Mouse (Mus musculus): Measurements from ENCODE around the gene Popdc2. TPM values are rescaled to one million over a fixed set of nuclear protein-coding genes. Genes with fewer than 3 reads are reported as not detected.

The Popdc2 gene
- total and polyA plus RNA-seq, 2 experiments, result 0.18 TPM

DNA sequence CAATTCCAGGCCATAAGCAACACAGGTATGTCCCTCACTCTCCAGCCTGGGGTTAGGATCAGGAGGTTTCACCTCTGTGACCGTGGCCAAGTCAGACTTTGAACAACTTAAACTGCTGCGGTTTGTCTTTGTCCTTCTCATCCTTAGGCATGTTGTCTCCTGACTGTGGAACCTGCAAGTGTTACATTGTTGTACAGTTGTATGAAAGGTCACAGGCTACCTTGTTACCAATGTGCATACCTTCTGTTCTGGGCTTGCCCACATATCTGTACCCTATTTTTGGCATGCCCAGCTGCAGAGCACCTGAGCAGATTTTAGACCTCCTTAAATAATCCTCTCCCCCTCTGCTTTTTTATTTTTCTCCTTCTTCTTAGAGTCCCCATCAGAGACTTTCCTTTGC lies 2.8 kb upstream of the Popdc2 start:
- no peak for TF ChIP-seq POLR2A (IDR thresholded peaks at IDR 0.05; ENCODE audit: extremely low read depth, insufficient read depth, low read length)
- TF ChIP-seq CTCF (IDR thresholded peaks at IDR 0.05; ENCODE audit: low read depth, low read length), result no peak
- Histone ChIP-seq H3K27me3 (ENCODE audit: control insufficient read depth, insufficient read depth, low read length) (no peaks in the 10 kb centered on the region), H3K9ac (ENCODE audit: low read depth, low read length) (no peak overlapping the region), H3K4me1 (ENCODE audit: control insufficient read depth, insufficient read depth, low read length) (no peaks in the 10 kb centered on the region), H3K36me3 (ENCODE audit: control insufficient read depth, insufficient read depth, low read length) (0 out of 2 replicates have a peak, but pooled peaks cover 2% of the 10 kb centered on the region), H3K27ac (replicated peaks; ENCODE audit: insufficient read depth, low read depth, low read length) (no peak overlapping the region), H3K4me3 (ENCODE audit: insufficient read depth, low read depth, low read length) (no peak overlapping the region), H3K79me2 (ENCODE audit: control insufficient read depth, insufficient read depth, low read length) (no peaks in the 10 kb centered on the region)
- DNase-seq (ENCODE audit: extremely low read depth, low read depth, low spot score), result no peak
- WGBS, result 90% methylated on average over 2 of the region's 2 CpGs

DNA sequence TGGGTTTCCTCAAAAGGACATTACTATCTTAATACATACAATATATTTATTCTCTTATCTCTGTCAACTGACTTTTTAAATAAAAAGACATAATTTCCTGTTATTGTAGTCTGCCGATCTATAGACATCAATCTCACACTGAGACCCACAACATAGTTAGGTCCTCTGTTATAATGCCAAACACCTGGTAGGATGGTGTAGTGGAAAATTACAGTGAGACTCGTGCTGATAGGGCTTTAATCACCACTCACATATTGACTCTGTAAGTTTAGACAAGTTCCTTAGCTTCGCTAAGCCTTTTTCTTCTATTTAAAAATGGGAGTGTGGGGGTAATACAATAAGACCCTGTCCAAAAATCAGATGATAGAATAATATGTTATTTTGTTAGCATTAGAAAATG lies 2.2 kb upstream of the Popdc2 start:
- H3K4me3 ChIP-seq (ENCODE audit: insufficient read depth, low read depth, low read length), result no peak overlapping the region
- H3K27me3 ChIP-seq (ENCODE audit: control insufficient read depth, insufficient read depth, low read length), result no peaks in the 10 kb centered on the region
- H3K79me2 ChIP-seq (ENCODE audit: control insufficient read depth, insufficient read depth, low read length), result no peaks in the 10 kb centered on the region
- TF ChIP-seq POLR2A (IDR thresholded peaks at IDR 0.05; ENCODE audit: extremely low read depth, insufficient read depth, low read length) (no peak), CTCF (IDR thresholded peaks at IDR 0.05; ENCODE audit: low read depth, low read length) (no peak)
- no peaks in the 10 kb centered on the region for H3K4me1 ChIP-seq (ENCODE audit: control insufficient read depth, insufficient read depth, low read length)
- no peak for DNase-seq (ENCODE audit: extremely low read depth, low read depth, low spot score)
- H3K36me3 ChIP-seq (ENCODE audit: control insufficient read depth, insufficient read depth, low read length), result 0 out of 2 replicates have a peak, but pooled peaks cover 2% of the 10 kb centered on the region
- WGBS, result 75% methylated on average over 3 of the region's 3 CpGs
- H3K27ac ChIP-seq (replicated peaks; ENCODE audit: insufficient read depth, low read depth, low read length), result no peak overlapping the region
- no peak overlapping the region for H3K9ac ChIP-seq (ENCODE audit: low read depth, low read length)

DNA sequence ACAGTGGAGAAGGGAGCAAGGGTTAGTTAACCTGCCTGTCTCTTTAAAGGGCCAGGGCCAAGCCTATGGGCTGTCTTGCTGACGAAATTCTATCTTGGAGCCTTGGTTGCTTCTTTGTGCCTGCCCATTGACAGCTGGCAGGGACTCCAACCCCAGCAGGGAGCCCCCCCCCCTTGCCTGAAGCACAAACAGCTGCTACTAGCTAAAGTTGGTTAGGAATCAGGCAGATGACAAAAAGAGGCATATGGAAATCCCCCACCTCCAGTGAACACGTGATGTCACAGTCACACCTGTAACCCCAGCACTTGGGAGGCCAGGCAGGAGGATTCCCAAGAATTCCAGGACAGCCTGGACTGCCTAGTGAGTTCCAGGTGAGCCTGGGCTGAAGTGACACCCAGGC lies 1.7 kb upstream of the Popdc2 start:
- Histone ChIP-seq H3K9ac (ENCODE audit: low read depth, low read length) (no peak overlapping the region), H3K36me3 (ENCODE audit: control insufficient read depth, insufficient read depth, low read length) (0 out of 2 replicates have a peak, but pooled peaks cover 2% of the 10 kb centered on the region), H3K27me3 (ENCODE audit: control insufficient read depth, insufficient read depth, low read length) (no peaks in the 10 kb centered on the region), H3K27ac (replicated peaks; ENCODE audit: insufficient read depth, low read depth, low read length) (no peak overlapping the region), H3K4me1 (ENCODE audit: control insufficient read depth, insufficient read depth, low read length) (no peaks in the 10 kb centered on the region), H3K4me3 (ENCODE audit: insufficient read depth, low read depth, low read length) (no peak overlapping the region), H3K79me2 (ENCODE audit: control insufficient read depth, insufficient read depth, low read length) (no peaks in the 10 kb centered on the region)
- WGBS, result 62% methylated on average over 2 of the region's 2 CpGs
- no peak for DNase-seq (ENCODE audit: extremely low read depth, low read depth, low spot score)
- TF ChIP-seq CTCF (IDR thresholded peaks at IDR 0.05; ENCODE audit: low read depth, low read length), result no peak
- TF ChIP-seq POLR2A (IDR thresholded peaks at IDR 0.05; ENCODE audit: extremely low read depth, insufficient read depth, low read length), result no peak

DNA sequence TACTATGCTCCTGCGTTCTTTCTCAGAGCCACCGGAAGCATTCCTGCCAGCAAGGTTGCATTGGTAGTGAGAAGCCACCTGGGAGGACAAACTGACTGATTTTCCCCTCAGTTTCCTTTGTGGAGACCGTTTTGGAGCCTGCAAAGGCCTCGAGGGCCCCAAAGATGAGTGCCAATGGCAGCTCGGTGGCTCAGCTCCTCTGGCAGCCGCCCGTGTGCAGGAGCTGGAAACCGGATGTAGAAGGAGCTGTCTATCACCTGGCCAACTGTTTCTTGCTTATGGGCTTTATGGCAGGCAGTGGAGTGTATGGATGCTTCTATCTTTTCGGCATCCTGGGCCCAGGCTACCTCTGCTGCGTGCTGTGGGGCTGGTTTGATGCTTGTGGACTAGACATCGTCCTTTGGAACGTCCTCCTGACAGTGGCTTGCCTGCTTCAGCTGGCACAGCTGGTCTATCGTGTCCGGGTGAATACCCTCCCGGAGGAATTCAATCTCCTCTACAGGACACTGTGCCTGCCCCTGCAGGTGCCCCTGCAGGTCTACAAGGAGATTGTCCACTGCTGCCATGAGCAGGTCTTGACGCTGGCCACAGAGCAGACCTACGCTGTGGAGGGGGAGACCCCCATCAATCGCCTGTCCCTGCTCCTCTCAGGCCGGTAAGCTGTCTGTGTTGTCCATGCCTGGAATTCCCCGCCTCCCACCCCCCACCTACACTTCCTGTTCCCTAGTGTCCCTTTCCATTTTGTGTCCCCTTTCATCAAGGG lies 665 bp downstream of the Popdc2 start:
- H3K27me3 ChIP-seq (ENCODE audit: control insufficient read depth, insufficient read depth, low read length), result no peaks in the 10 kb centered on the region
- no peaks in the 10 kb centered on the region for H3K4me1 ChIP-seq (ENCODE audit: control insufficient read depth, insufficient read depth, low read length)
- TF ChIP-seq POLR2A (IDR thresholded peaks at IDR 0.05; ENCODE audit: extremely low read depth, insufficient read depth, low read length), result no peak
- no peak for TF ChIP-seq CTCF (IDR thresholded peaks at IDR 0.05; ENCODE audit: low read depth, low read length)
- 74% methylated on average over 20 of the region's 20 CpGs for WGBS
- H3K27ac ChIP-seq (replicated peaks; ENCODE audit: insufficient read depth, low read depth, low read length), result no peak overlapping the region
- no peak overlapping the region for H3K9ac ChIP-seq (ENCODE audit: low read depth, low read length)
- DNase-seq (ENCODE audit: extremely low read depth, low read depth, low spot score), result no peak
- H3K4me3 ChIP-seq (ENCODE audit: insufficient read depth, low read depth, low read length), result no peak overlapping the region
- no peaks in the 10 kb centered on the region for H3K36me3 ChIP-seq (ENCODE audit: control insufficient read depth, insufficient read depth, low read length)
- no peaks in the 10 kb centered on the region for H3K79me2 ChIP-seq (ENCODE audit: control insufficient read depth, insufficient read depth, low read length)

DNA sequence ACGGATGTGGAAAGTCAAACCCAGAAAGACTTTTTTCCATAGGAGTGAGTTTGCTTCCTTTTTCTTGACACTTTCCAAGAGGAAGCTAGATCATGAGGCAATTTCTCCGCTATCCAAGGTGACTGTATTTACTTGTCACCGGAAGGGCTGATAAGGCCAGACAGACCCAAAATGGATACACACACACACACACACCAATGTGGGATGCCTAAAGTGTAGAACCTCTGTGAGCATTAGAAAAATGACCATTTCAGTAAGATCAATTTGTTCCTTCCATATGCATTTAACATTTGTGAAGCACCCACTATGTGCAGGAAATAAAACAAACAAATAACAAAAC lies 1.2 kb downstream of the Popdc2 start:
- no peak overlapping the region for H3K27ac ChIP-seq (replicated peaks; ENCODE audit: insufficient read depth, low read depth, low read length)
- no peak overlapping the region for H3K4me3 ChIP-seq (ENCODE audit: insufficient read depth, low read depth, low read length)
- no peaks in the 10 kb centered on the region for H3K4me1 ChIP-seq (ENCODE audit: control insufficient read depth, insufficient read depth, low read length)
- TF ChIP-seq CTCF (IDR thresholded peaks at IDR 0.05; ENCODE audit: low read depth, low read length) (no peak), POLR2A (IDR thresholded peaks at IDR 0.05; ENCODE audit: extremely low read depth, insufficient read depth, low read length) (no peak)
- no peak overlapping the region for H3K9ac ChIP-seq (ENCODE audit: low read depth, low read length)
- H3K79me2 ChIP-seq (ENCODE audit: control insufficient read depth, insufficient read depth, low read length), result no peaks in the 10 kb centered on the region
- 58% methylated on average over 3 of the region's 3 CpGs for WGBS
- H3K36me3 ChIP-seq (ENCODE audit: control insufficient read depth, insufficient read depth, low read length), result no peaks in the 10 kb centered on the region
- no peaks in the 10 kb centered on the region for H3K27me3 ChIP-seq (ENCODE audit: control insufficient read depth, insufficient read depth, low read length)
- no peak for DNase-seq (ENCODE audit: extremely low read depth, low read depth, low spot score)

DNA sequence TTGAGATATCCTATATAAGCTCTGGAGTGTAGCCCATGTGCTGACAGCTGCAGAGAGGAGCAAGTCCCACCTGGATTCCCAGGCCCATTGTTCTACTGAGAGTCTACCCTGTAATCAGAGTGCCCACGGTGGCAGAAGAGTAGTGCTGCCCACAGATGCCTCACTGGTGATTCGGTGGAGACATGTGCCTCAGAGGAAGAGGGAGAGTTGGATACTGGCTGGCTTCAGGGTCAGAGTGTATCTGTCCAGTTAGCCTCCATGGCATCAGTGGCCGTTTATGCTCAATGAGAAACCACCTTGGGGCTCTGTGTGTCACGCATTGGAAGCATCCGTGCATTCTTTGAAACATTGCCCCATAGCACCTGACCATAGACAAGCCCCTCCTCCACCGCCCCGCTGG lies 1.6 kb downstream of the Popdc2 start:
- H3K4me3 ChIP-seq (ENCODE audit: insufficient read depth, low read depth, low read length), result no peak overlapping the region

More for the DNA sequence above, 1.6 kb downstream of the Popdc2 start:
- TF ChIP-seq CTCF (IDR thresholded peaks at IDR 0.05; ENCODE audit: low read depth, low read length), result no peak
- TF ChIP-seq POLR2A (IDR thresholded peaks at IDR 0.05; ENCODE audit: extremely low read depth, insufficient read depth, low read length), result no peak
- no peaks in the 10 kb centered on the region for H3K36me3 ChIP-seq (ENCODE audit: control insufficient read depth, insufficient read depth, low read length)
- H3K27me3 ChIP-seq (ENCODE audit: control insufficient read depth, insufficient read depth, low read length), result no peaks in the 10 kb centered on the region
- no peak overlapping the region for H3K9ac ChIP-seq (ENCODE audit: low read depth, low read length)
- H3K4me1 ChIP-seq (ENCODE audit: control insufficient read depth, insufficient read depth, low read length), result no peaks in the 10 kb centered on the region
- WGBS, result 71% methylated on average over 7 of the region's 7 CpGs
- no peak overlapping the region for H3K27ac ChIP-seq (replicated peaks; ENCODE audit: insufficient read depth, low read depth, low read length)
- no peak for DNase-seq (ENCODE audit: extremely low read depth, low read depth, low spot score)
- H3K79me2 ChIP-seq (ENCODE audit: control insufficient read depth, insufficient read depth, low read length), result no peaks in the 10 kb centered on the region
